Mouse (Mus musculus): ENCODE data around the gene Bdp1.
A peak's percentile ranks its signal among the peaks of the same experiment; 100 is the strongest.

GRCm38 (mm10) chr13:99998099-99998498, 105.8 kb downstream of the Bdp1 start:
- TF ChIP-seq CTCF (IDR thresholded peaks at IDR 0.05; ENCODE audit: low read depth) (peak; percentile 47), EP300 (optimal IDR thresholded peaks at IDR 0.05) (no peak)

Data from stomach, postnatal 0 days (tissue).